ENCODE assay signal across 8 mouse cellular contexts in the genomic region with DNA sequence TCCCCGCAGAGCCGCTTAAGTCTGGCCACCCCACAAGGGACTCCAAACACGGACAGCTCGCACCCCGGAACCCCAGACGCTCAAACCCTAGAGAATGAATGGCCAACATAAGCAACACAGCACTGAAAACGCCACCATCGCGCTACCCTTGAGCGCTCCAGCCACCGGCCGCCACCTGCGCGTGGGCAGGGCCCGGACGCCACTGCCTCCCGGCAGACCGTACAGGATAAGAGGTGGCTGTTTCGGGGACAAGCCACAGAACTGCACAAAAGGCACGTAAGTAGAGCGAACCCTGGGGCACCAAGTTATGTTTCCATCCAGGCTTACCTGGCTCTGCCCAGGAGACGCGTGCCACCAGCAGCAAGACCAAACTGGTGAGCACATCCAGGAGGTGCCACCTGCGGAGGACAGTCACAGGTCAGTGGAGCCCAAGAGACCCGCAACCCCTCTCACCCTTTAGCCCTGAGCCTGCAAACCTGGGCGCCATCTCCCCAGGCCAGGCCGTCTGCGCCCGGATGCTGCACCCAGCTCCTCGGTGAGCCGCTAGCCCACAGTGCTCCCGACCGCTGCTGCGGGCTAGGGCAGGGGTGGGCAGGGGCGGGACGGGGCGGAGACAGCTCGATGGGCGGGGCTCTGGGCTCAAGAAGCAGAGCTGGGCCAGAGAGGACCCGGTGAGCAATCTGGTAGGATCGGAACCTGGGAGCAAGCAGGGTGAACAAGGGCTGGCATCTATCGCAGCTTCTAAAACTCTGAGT. TPM values are rescaled to one million over a fixed set of nuclear protein-coding genes. Genes with fewer than 3 reads are reported as not detected.
DNase-seq lines count a peak whose midpoint lies in the region; ATAC-seq and TF ChIP-seq lines count a peak whose summit lies in the region.

A gene (minus strand): TSS at position 586 of the 755 bp plus-strand sequence.

- no peak for TF ChIP-seq EP300 in liver, embryonic 14.5 days (IDR thresholded peaks at IDR 0.05; ENCODE audit: low read depth)

- TF ChIP-seq POLR2A in cerebellum, adult 2 months (IDR thresholded peaks at IDR 0.05; ENCODE audit: borderline replicate concordance, insufficient read depth, low read length) = no peak

- no peak for DNase-seq in cerebellum, adult 2 months
- DNase-seq in cerebellum, adult 18-20 months = no peak
- DNase-seq in WW6 (ENCODE audit: low read depth, low spot score) = peak; percentile 54
- peak; percentile 20 for DNase-seq in induced T-regulatory cell, adult 2 months (ENCODE audit: low read depth)
- DNase-seq in liver, embryonic 14.5 days (ENCODE audit: low read depth in 3 of 3, low spot score in 3 of 3) = no peak
- peak; percentile 77 for DNase-seq in retina, embryonic 14.5 days (ENCODE audit: low spot score)
- no peak for DNase-seq in frontal cortex, postnatal 36 days (ENCODE audit: low spot score in 2 of 2)

- ATAC-seq in forebrain, embryonic 12.5 days (ENCODE audit: low FRiP score) = peak; percentile 86
- peak; percentile 71 for ATAC-seq in liver, embryonic 14.5 days (ENCODE audit: insufficient read depth)

- WGBS in cerebellum, adult 2 months = 1% methylated on average over 42 of the region's 42 CpGs
- 1% methylated on average over 42 of the region's 42 CpGs for WGBS in forebrain, embryonic 12.5 days
- WGBS in liver, embryonic 14.5 days (ENCODE audit: insufficient replicate concordance) = 2% methylated on average over 42 of the region's 42 CpGs

- H3K4me2 ChIP-seq in forebrain, embryonic 12.5 days = peak within 1 kb of the TSS; percentile 94
- H3K4me2 ChIP-seq in liver, embryonic 14.5 days (ENCODE audit: low read depth) = peak within 1 kb of the TSS; percentile 69

- no peaks in the 10 kb centered on the region for H3K9me3 ChIP-seq in forebrain, embryonic 12.5 days
- H3K9me3 ChIP-seq in liver, embryonic 14.5 days (ENCODE audit: control insufficient read depth, low read length) = no peaks in the 10 kb centered on the region

- no peaks in the 10 kb centered on the region for H3K36me3 ChIP-seq in forebrain, embryonic 12.5 days (replicated peaks)
- no peaks in the 10 kb centered on the region for H3K36me3 ChIP-seq in liver, embryonic 14.5 days (replicated peaks; ENCODE audit: control insufficient read depth, insufficient read depth, low read depth)

- H3K4me3 ChIP-seq in cerebellum, adult 2 months (replicated peaks; ENCODE audit: insufficient read depth, low read depth, low read length) = no peak within 1 kb of the TSS
- H3K4me3 ChIP-seq in forebrain, embryonic 12.5 days (replicated peaks) = peak within 1 kb of the TSS; percentile 52
- peak within 1 kb of the TSS; percentile 26 to 45 for H3K4me3 ChIP-seq in liver, embryonic 14.5 days (ENCODE audit: insufficient read depth in 1 of 2, low read depth in 2 of 2, low read length in 2 of 2)

- H3K27ac ChIP-seq in cerebellum, adult 2 months (ENCODE audit: insufficient read depth, low read length) = no peak within 1 kb of the TSS
- peak within 1 kb of the TSS; percentile 88 for H3K27ac ChIP-seq in forebrain, embryonic 12.5 days
- H3K27ac ChIP-seq in liver, embryonic 14.5 days = no peak within 1 kb of the TSS

- H3K9ac ChIP-seq in forebrain, embryonic 12.5 days = peak within 1 kb of the TSS; percentile 68
- H3K9ac ChIP-seq in liver, embryonic 14.5 days (replicated peaks) = no peak within 1 kb of the TSS

- no peaks in the 10 kb centered on the region for H3K4me1 ChIP-seq in cerebellum, adult 2 months (ENCODE audit: control insufficient read depth, insufficient read depth, low read length)
- peaks cover 44% of the 10 kb centered on the region for H3K4me1 ChIP-seq in forebrain, embryonic 12.5 days
- peaks cover 0 to 6% of the 10 kb centered on the region in 2 experiments; a peak in 2 of 4 replicates for H3K4me1 ChIP-seq in liver, embryonic 14.5 days (replicated peaks; ENCODE audit: control insufficient read depth in 2 of 2, insufficient read depth in 2 of 2, low read length in 1 of 2)

- no peaks in the 10 kb centered on the region for H3K27me3 ChIP-seq in cerebellum, adult 2 months (ENCODE audit: control insufficient read depth, insufficient read depth, low read length)
- peaks cover 18% of the 10 kb centered on the region for H3K27me3 ChIP-seq in forebrain, embryonic 12.5 days
- H3K27me3 ChIP-seq in liver, embryonic 14.5 days (ENCODE audit: control insufficient read depth, insufficient read depth, low read length) = peaks cover 27% of the 10 kb centered on the region

- TF ChIP-seq CTCF in cerebellum, adult 2 months (IDR thresholded peaks at IDR 0.05; ENCODE audit: borderline replicate concordance, insufficient read depth, low read depth, low read length) = no peak
- no peak for TF ChIP-seq CTCF in liver, embryonic 14.5 days (IDR thresholded peaks at IDR 0.05; ENCODE audit: low read depth)

RNA-seq across cellular contexts. Expression of the gene that starts here (rescaled TPM):
- polyA plus RNA-seq in cerebellum, adult 2 months (2012; rRNA removed) = 45.7 and 52.8 TPM in 2 replicates
- polyA plus RNA-seq in forebrain, embryonic 12.5 days (2016; fragmentation: Nextera tagmentation; extraction: Ambion mirVana) = 79.0 and 83.1 TPM in 2 replicates
- polyA plus RNA-seq in liver, embryonic 14.5 days (2012; rRNA removed) = 24.6 and 34.7 TPM in 2 replicates
- polyA plus RNA-seq in liver, embryonic 14.5 days (2014; fragmentation: Nextera tagmentation; extraction: Ambion mirVana) = 31.4 and 41.2 TPM in 2 replicates

Comparison
In these comparisons a context has a peak if more than half of its experiments do, and no peak if none do; other contexts are left out.
1. DNase-seq: peak in WW6 (single experiment), induced T-regulatory cell, adult 2 months (single experiment) and retina, embryonic 14.5 days (single experiment); none in cerebellum, adult 2 months (0 of 2), cerebellum, adult 18-20 months (0 of 2), liver, embryonic 14.5 days (0 of 3) and frontal cortex, postnatal 36 days (0 of 2).